Mouse (Mus musculus) erythroblast, embryonic 14.5 days (primary cell): Measurements from ENCODE around the gene Plekhg3.

Source experiments
- GATA1 ChIP-seq: IDR thresholded peaks from 2 replicates; pipeline ENCODE4 v1.6.1; 2012; ENCODE audit warnings: low read length, inconsistent platforms, mixed read lengths
- TAL1 ChIP-seq: IDR thresholded peaks from 3 replicates; pipeline ENCODE4 v1.6.1; 2012; ENCODE audit warnings: low read length, inconsistent platforms, mixed read lengths

- TF ChIP-seq GATA1 (no peak), TAL1 (no peak)
Observed at GRCm38 (mm10) chr12:76591037-76591436, 60.3 kb downstream of the Plekhg3 start.
